ENCODE assay signal across 22 mouse cellular contexts in the genomic region with DNA sequence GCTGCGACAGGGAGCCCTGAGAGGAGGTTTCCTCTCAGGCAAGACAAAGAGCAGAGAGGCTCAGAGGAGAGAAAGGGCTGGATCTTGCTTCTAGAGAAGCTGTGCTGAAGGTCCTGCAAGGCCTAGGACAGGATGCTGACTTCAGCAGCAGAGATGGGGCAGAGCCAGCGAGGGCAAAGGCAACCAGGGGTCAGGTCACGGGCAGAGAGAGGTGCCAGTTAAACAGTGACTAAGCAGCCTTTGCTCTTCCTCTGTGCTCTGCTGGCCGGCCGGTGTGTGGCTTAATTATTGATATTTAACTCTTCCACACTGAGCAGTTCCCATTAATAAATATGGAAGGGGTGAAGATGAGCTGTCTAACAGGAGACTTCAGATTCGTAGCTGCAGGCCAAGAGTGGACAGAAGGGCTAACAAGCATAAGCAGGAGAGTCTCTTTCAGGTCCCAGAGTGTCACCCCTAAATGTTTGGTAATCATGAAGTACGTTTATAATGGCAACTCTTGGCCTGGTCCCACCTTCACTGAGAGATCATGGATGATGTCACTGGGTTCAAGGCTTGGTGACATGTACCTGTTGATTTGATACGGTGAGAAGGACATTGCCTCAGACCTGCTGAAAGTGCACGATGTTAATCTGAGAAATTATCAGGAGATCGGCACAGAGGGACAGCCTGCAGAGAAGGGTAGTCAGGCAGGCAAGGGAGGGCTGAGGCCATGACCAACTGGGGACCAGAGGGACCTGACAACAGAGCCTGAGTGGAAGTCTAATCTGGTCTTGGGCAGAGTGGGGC. TPM values are rescaled to one million over a fixed set of nuclear protein-coding genes. Genes with fewer than 3 reads are reported as not detected.
DNase-seq lines count a peak whose midpoint lies in the region; ATAC-seq and TF ChIP-seq lines count a peak whose summit lies in the region.
"Had no signal": no experiment of that assay in that cellular context is flagged by ENCODE, and none has a peak within 500 bp of the region (broad histone marks: within the 10 kb centered on the region; RNA-seq: fewer than 3 reads in every experiment).

No protein-coding gene starts in this region.

- TF ChIP-seq CTCF in intestine, postnatal 0 days (IDR thresholded peaks at IDR 0.05; ENCODE audit: low read depth) = no peak
- no peak for TF ChIP-seq CTCF in hindbrain, postnatal 0 days (IDR thresholded peaks at IDR 0.05; ENCODE audit: low read depth)

- DNase-seq in kidney, adult 9 months = peak; percentile 96
- peak; percentile 84 to 95 for DNase-seq in kidney, postnatal 25 days
- no peak for DNase-seq in urinary bladder, postnatal 14 days (ENCODE audit: low spot score)
- no peak for DNase-seq in hindbrain, postnatal 0 days (ENCODE audit: low spot score)
- no peak for DNase-seq in retina, embryonic 14.5 days (ENCODE audit: low spot score)
- DNase-seq: cerebellum, adult 11 months; cerebellum, postnatal 36 days; forebrain, postnatal 0 days; lung, adult 18-20 months; thymus, postnatal 25 days had no signal

- peak; percentile 48; the same call in 1 of the 2 replicates for ATAC-seq in intestine, embryonic 16.5 days
- ATAC-seq in intestine, postnatal 0 days = no peak
- ATAC-seq in liver, embryonic 15.5 days (ENCODE audit: insufficient read depth) = peak; percentile 79
- no peak for ATAC-seq in hindbrain, postnatal 0 days
- ATAC-seq: forebrain, postnatal 0 days; inflammation-experienced regulatory T-cells, adult 6 months; midbrain, embryonic 15.5 days had no signal

- no peaks in the 10 kb centered on the region for H3K36me3 ChIP-seq in intestine, embryonic 16.5 days (ENCODE audit: control insufficient read depth, insufficient read depth, low read length)
- no peaks in the 10 kb centered on the region for H3K36me3 ChIP-seq in intestine, postnatal 0 days (ENCODE audit: control insufficient read depth, insufficient read depth)
- no peaks in the 10 kb centered on the region for H3K36me3 ChIP-seq in liver, embryonic 15.5 days (replicated peaks)
- no peaks in the 10 kb centered on the region for H3K36me3 ChIP-seq in hindbrain, postnatal 0 days (ENCODE audit: insufficient read depth, low read length)
- H3K36me3 ChIP-seq: embryonic facial prominence, embryonic 10.5 days; G1E; heart, embryonic 12.5 days; midbrain, embryonic 15.5 days; neural tube, embryonic 12.5 days had no signal

- H3K4me3 ChIP-seq in intestine, embryonic 16.5 days (ENCODE audit: low read length) = no peak overlapping the region
- no peak overlapping the region for H3K4me3 ChIP-seq in intestine, postnatal 0 days (ENCODE audit: low read depth, low read length)
- no peak overlapping the region for H3K4me3 ChIP-seq in liver, embryonic 15.5 days (replicated peaks)
- H3K4me3 ChIP-seq in hindbrain, postnatal 0 days (ENCODE audit: low read length) = no peak overlapping the region
- H3K4me3 ChIP-seq: embryonic facial prominence, embryonic 10.5 days; erythroblast, embryonic 14.5 days; heart, embryonic 12.5 days; midbrain, embryonic 15.5 days; neural tube, embryonic 12.5 days had no signal

- no peaks in the 10 kb centered on the region for H3K9me3 ChIP-seq in intestine, embryonic 16.5 days (ENCODE audit: control insufficient read depth, low read length)
- H3K9me3 ChIP-seq in intestine, postnatal 0 days (ENCODE audit: control insufficient read depth) = no peaks in the 10 kb centered on the region
- no peaks in the 10 kb centered on the region for H3K9me3 ChIP-seq in liver, embryonic 15.5 days (replicated peaks)
- no peaks in the 10 kb centered on the region for H3K9me3 ChIP-seq in hindbrain, postnatal 0 days (ENCODE audit: low read length)
- H3K9me3 ChIP-seq: embryonic facial prominence, embryonic 10.5 days; G1E; heart, embryonic 12.5 days; midbrain, embryonic 15.5 days; neural tube, embryonic 12.5 days had no signal

- no peaks in the 10 kb centered on the region for H3K27me3 ChIP-seq in intestine, embryonic 16.5 days (replicated peaks; ENCODE audit: control insufficient read depth, insufficient read depth, low read length)
- H3K27me3 ChIP-seq in intestine, postnatal 0 days (replicated peaks; ENCODE audit: control insufficient read depth, insufficient read depth, low read length) = no peaks in the 10 kb centered on the region
- H3K27me3 ChIP-seq in liver, embryonic 15.5 days = no peaks in the 10 kb centered on the region
- no peaks in the 10 kb centered on the region for H3K27me3 ChIP-seq in hindbrain, postnatal 0 days (ENCODE audit: insufficient read depth, low read length)
- H3K27me3 ChIP-seq: heart, embryonic 12.5 days; midbrain, embryonic 15.5 days; neural tube, embryonic 12.5 days had no signal

- 60% methylated on average over 10 of the region's 10 CpGs for WGBS in intestine, embryonic 16.5 days
- 48% methylated on average over 10 of the region's 10 CpGs for WGBS in intestine, postnatal 0 days
- WGBS in liver, embryonic 15.5 days (ENCODE audit: insufficient replicate concordance) = 48% methylated on average over 10 of the region's 10 CpGs
- WGBS in hindbrain, postnatal 0 days = 77% methylated on average over 10 of the region's 10 CpGs

- H3K9ac ChIP-seq in intestine, embryonic 16.5 days (ENCODE audit: low read depth, low read length) = no peak overlapping the region
- no peak overlapping the region for H3K9ac ChIP-seq in intestine, postnatal 0 days (ENCODE audit: low read depth, low read length)
- H3K9ac ChIP-seq in liver, embryonic 15.5 days = no peak overlapping the region
- H3K9ac ChIP-seq in hindbrain, postnatal 0 days (replicated peaks; ENCODE audit: low read length) = no peak overlapping the region
- H3K9ac ChIP-seq: forebrain, postnatal 0 days; heart, embryonic 12.5 days; midbrain, embryonic 15.5 days; neural tube, embryonic 12.5 days had no signal

- no peak overlapping the region for H3K27ac ChIP-seq in intestine, embryonic 16.5 days (ENCODE audit: low read length)
- H3K27ac ChIP-seq in intestine, postnatal 0 days (ENCODE audit: low read depth, low read length) = no peak overlapping the region
- H3K27ac ChIP-seq in liver, embryonic 15.5 days (replicated peaks) = peak overlapping the region; percentile 51
- no peak overlapping the region for H3K27ac ChIP-seq in hindbrain, postnatal 0 days
- H3K27ac ChIP-seq: embryonic facial prominence, embryonic 10.5 days; macrophage; midbrain, embryonic 15.5 days; neural tube, embryonic 12.5 days had no signal

- peaks cover 4% of the 10 kb centered on the region; the same call in 1 of the 2 replicates for H3K4me1 ChIP-seq in intestine, embryonic 16.5 days (ENCODE audit: control insufficient read depth, insufficient read depth, low read length)
- H3K4me1 ChIP-seq in intestine, postnatal 0 days (replicated peaks; ENCODE audit: control insufficient read depth, insufficient read depth, low read length) = no peaks in the 10 kb centered on the region
- H3K4me1 ChIP-seq in liver, embryonic 15.5 days (replicated peaks) = peaks cover 3% of the 10 kb centered on the region; the same call in 1 of the 2 replicates
- H3K4me1 ChIP-seq in hindbrain, postnatal 0 days (ENCODE audit: insufficient read depth, low read length) = peaks cover 4% of the 10 kb centered on the region; the same call in 1 of the 2 replicates
- H3K4me1 ChIP-seq: midbrain, embryonic 15.5 days; neural tube, embryonic 12.5 days had no signal

- no peak overlapping the region for H3K4me2 ChIP-seq in intestine, embryonic 16.5 days (ENCODE audit: low read depth, low read length)
- no peak overlapping the region for H3K4me2 ChIP-seq in intestine, postnatal 0 days (replicated peaks; ENCODE audit: low read depth)
- no peak overlapping the region for H3K4me2 ChIP-seq in liver, embryonic 15.5 days
- H3K4me2 ChIP-seq in hindbrain, postnatal 0 days (ENCODE audit: low read depth, low read length) = no peak overlapping the region
- H3K4me2 ChIP-seq: heart, embryonic 12.5 days; midbrain, embryonic 15.5 days; neural tube, embryonic 12.5 days had no signal

RNA-seq across cellular contexts. Expression of gene Aldh1l1, which starts 5.9 kb away (rescaled TPM):
- polyA plus RNA-seq in intestine, embryonic 16.5 days (2015; fragmentation: Nextera tagmentation; extraction: Ambion mirVana) = 27.4 and 32.7 TPM in 2 replicates
- polyA plus RNA-seq in intestine, postnatal 0 days (2015; fragmentation: Nextera tagmentation; extraction: Ambion mirVana) = 12.1 and 15.6 TPM in 2 replicates
- 32.1 and 39.0 TPM in 2 replicates for polyA plus RNA-seq in liver, embryonic 15.5 days (2015; fragmentation: Nextera tagmentation; extraction: Ambion mirVana)
- 168 and 214 TPM in 2 replicates for total RNA-seq in hindbrain, postnatal 0 days (2014; rRNA removed)
- polyA plus RNA-seq in hindbrain, postnatal 0 days (2015; fragmentation: Nextera tagmentation; extraction: Ambion mirVana) = 131 and 145 TPM in 2 replicates
- polyA plus RNA-seq: erythroblast, embryonic 14.5 days; G1E had no signal

RNA-seq across cellular contexts. Expression of gene Klf15, which starts 29.8 kb away (rescaled TPM):
- 5.9 and 6.3 TPM in 2 replicates for polyA plus RNA-seq in intestine, embryonic 16.5 days (2015; fragmentation: Nextera tagmentation; extraction: Ambion mirVana)
- 0.51 and 0.86 TPM in 2 replicates for polyA plus RNA-seq in intestine, postnatal 0 days (2015; fragmentation: Nextera tagmentation; extraction: Ambion mirVana)
- 18.4 and 22.4 TPM in 2 replicates for polyA plus RNA-seq in liver, embryonic 15.5 days (2015; fragmentation: Nextera tagmentation; extraction: Ambion mirVana)
- total RNA-seq in hindbrain, postnatal 0 days (2014; rRNA removed) = 43.2 and 56.4 TPM in 2 replicates
- 26.6 and 29.6 TPM in 2 replicates for polyA plus RNA-seq in hindbrain, postnatal 0 days (2015; fragmentation: Nextera tagmentation; extraction: Ambion mirVana)
- total RNA-seq: hematopoietic stem cell, adult 5-6 weeks had no signal
- polyA plus RNA-seq: erythroblast, embryonic 14.5 days; G1E; inflammation-experienced regulatory T-cells, adult 6 months had no signal

Comparison
In these comparisons a context has a peak if more than half of its experiments do, and no peak if none do; other contexts are left out.
1. ATAC-seq: peak in intestine, embryonic 16.5 days (single experiment) and liver, embryonic 15.5 days (single experiment); none in intestine, postnatal 0 days (single experiment) and hindbrain, postnatal 0 days (single experiment).
2. DNase-seq: peak in kidney, adult 9 months (single experiment) and kidney, postnatal 25 days (2 of 2); none in urinary bladder, postnatal 14 days (single experiment), hindbrain, postnatal 0 days (single experiment) and retina, embryonic 14.5 days (single experiment).